Mouse (Mus musculus) adrenal gland, postnatal 4 days (tissue): ENCODE data around the gene Unc45b. TPM values are rescaled to one million over a fixed set of nuclear protein-coding genes. Genes with fewer than 3 reads are reported as not detected.
"Not testable (repeated sequence)": the region's sequence is repeated elsewhere in the genome, so short reads cannot be mapped to it uniquely, and the experiment has no call there.

Source experiments
- DNase-seq, 2 experiments: peaks; one replicate each; pipeline ENCODE4 v3.0.0; 2021 to 2022; ENCODE audit warnings: low spot score in 2 of 2, mixed read lengths in 2 of 2
- total RNA-seq, 2 experiments: library from RNA; stranded (reverse); gene quantifications; 2 replicates each; pipeline ENCODE4 v1.2.3; 2021

Unc45b gene
- total RNA-seq, 2 experiments from 2014 or later, result 14.9 to 15.5 TPM

GRCm38 (mm10) chr11:82943336-82943735, 33.0 kb downstream of the Unc45b start:
- DNase-seq, result no peak

GRCm38 (mm10) chr11:82945636-82946035, 35.3 kb downstream of the Unc45b start:
- DNase-seq, result no peak

- DNase-seq, result no peak
Observed at GRCm38 (mm10) chr11:82947457-82947856, 37.1 kb downstream of the Unc45b start.

- DNase-seq, result no peak
Observed at GRCm38 (mm10) chr11:82949036-82949435, 38.7 kb downstream of the Unc45b start.

- DNase-seq, result no peak
Observed at GRCm38 (mm10) chr11:82950736-82951481, 40.6 kb downstream of the Unc45b start, which contains the start of gene Slfn5. Gene Slfn5, plus strand, starts transcription at chr11:82951349.

GRCm38 (mm10) chr11:82951865-82952611, 41.7 kb downstream of the Unc45b start:
- no peak for DNase-seq

- no peak for DNase-seq
Observed at GRCm38 (mm10) chr11:82952612-82953542, 42.5 kb downstream of the Unc45b start.

- no peak for DNase-seq
Observed at GRCm38 (mm10) chr11:82954631-82955030, 44.3 kb downstream of the Unc45b start.

GRCm38 (mm10) chr11:82956925-82957324, 46.6 kb downstream of the Unc45b start:
- no peak for DNase-seq

GRCm38 (mm10) chr11:82959613-82960012, 49.3 kb downstream of the Unc45b start:
- DNase-seq, result no peak

- no peak for DNase-seq
Observed at GRCm38 (mm10) chr11:82961743-82962142, 51.4 kb downstream of the Unc45b start.

- no peak for DNase-seq
Observed at GRCm38 (mm10) chr11:82962215-82962614, 51.9 kb downstream of the Unc45b start.

- DNase-seq, result no peak
Observed at GRCm38 (mm10) chr11:82970712-82971589, 60.6 kb downstream of the Unc45b start.

GRCm38 (mm10) chr11:82971590-82971974, 61.2 kb downstream of the Unc45b start:
- DNase-seq, result no peak

- DNase-seq, result no peak
Observed at GRCm38 (mm10) chr11:82973916-82974315, 63.6 kb downstream of the Unc45b start.

- DNase-seq, result not testable (repeated sequence)
Observed at GRCm38 (mm10) chr11:82982409-82982808, 72.1 kb downstream of the Unc45b start.

- DNase-seq, result no peak
Observed at GRCm38 (mm10) chr11:82983193-82983592, 72.8 kb downstream of the Unc45b start.

- DNase-seq, result no peak
Observed at GRCm38 (mm10) chr11:82987621-82988020, 77.3 kb downstream of the Unc45b start.

GRCm38 (mm10) chr11:82989357-82989756, 79.0 kb downstream of the Unc45b start:
- DNase-seq, result no peak
